Mouse (Mus musculus) testis, adult 2 months (tissue): Measurements from ENCODE around the gene S1pr3. TPM values are rescaled to one million over a fixed set of nuclear protein-coding genes. Genes with fewer than 3 reads are reported as not detected.

Experiments
- H3K27ac ChIP-seq: fragments of 200-500 bp; 2 replicates; pipeline ENCODE4 v1.5.1; 2012; ENCODE audit warnings: low read depth, low read length; ENCODE audit not compliant: control insufficient read depth, insufficient read depth
- H3K27me3 ChIP-seq: fragments of 200-500 bp; 2 replicates; pipeline ENCODE4 v1.6.1; 2012; ENCODE audit warnings: mild to moderate bottlenecking, low read length, moderate library complexity; ENCODE audit not compliant: control insufficient read depth, insufficient read depth
- H3K36me3 ChIP-seq: fragments of 200-500 bp; 2 replicates; pipeline ENCODE4 v1.6.1; 2012; ENCODE audit warnings: mild to moderate bottlenecking, low read length; ENCODE audit not compliant: control insufficient read depth, insufficient read depth
- H3K4me1 ChIP-seq: fragments of 200-500 bp; 2 replicates; pipeline ENCODE4 v1.6.1; 2012; ENCODE audit warnings: low read length; ENCODE audit not compliant: control insufficient read depth, insufficient read depth
- H3K4me3 ChIP-seq: fragments of 200-500 bp; 2 replicates; pipeline ENCODE4 v1.5.1; 2012; ENCODE audit warnings: low read depth, mild to moderate bottlenecking, low read length, moderate library complexity, mixed read lengths; ENCODE audit not compliant: control insufficient read depth
- CTCF ChIP-seq: fragments of 200-500 bp; IDR thresholded peaks from 2 replicates; pipeline ENCODE4 v1.5.1; 2012; ENCODE audit warnings: low read depth, mild to moderate bottlenecking, inconsistent platforms, low read length, moderate library complexity; ENCODE audit not compliant: control insufficient read depth, insufficient read depth, insufficient replicate concordance
- POLR2A ChIP-seq: fragments of 200-500 bp; IDR thresholded peaks from 2 replicates; pipeline ENCODE4 v1.6.1; 2012; ENCODE audit warnings: low read depth, mild to moderate bottlenecking, inconsistent platforms, low read length, moderate library complexity; ENCODE audit not compliant: control insufficient read depth
- polyA plus RNA-seq: library from polyadenylated mRNA; depleted of rRNA; stranded (reverse); fragments of >200 nt; gene quantifications from 2 replicates; pipeline ENCODE4 v1.2.3, GENCODE M21; 2012

S1pr3 gene
- polyA plus RNA-seq, 1 experiment, result 3.1 TPM

DNA sequence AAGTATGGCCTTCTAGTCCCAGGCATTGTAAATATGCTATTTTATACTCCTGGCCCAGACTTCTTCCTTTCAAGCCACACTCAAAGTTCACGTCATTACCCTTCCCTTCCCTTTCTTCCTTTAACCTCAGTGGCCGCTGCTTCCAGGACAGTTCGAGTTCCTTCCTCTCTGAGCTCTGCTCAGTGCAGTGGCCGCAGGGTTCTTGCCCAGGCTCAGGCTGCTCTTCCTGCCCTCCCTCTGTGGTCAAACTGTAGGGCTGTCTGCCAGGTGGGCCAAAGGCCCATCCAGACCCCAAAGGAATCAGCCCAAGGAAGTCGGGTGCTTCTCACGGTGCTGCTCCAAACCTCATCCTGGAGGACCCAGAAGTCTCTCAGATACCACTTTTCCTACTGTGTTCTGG is 9.4 kb downstream of the S1pr3 start:
- no peaks in the 10 kb centered on the region for H3K27me3 ChIP-seq
- peak overlapping the region; percentile 22 for H3K4me3 ChIP-seq
- peaks cover 17% of the 10 kb centered on the region for H3K4me1 ChIP-seq
- no peak for TF ChIP-seq POLR2A
- TF ChIP-seq CTCF, result no peak
- H3K27ac ChIP-seq, result no peak overlapping the region
- no peaks in the 10 kb centered on the region for H3K36me3 ChIP-seq

DNA sequence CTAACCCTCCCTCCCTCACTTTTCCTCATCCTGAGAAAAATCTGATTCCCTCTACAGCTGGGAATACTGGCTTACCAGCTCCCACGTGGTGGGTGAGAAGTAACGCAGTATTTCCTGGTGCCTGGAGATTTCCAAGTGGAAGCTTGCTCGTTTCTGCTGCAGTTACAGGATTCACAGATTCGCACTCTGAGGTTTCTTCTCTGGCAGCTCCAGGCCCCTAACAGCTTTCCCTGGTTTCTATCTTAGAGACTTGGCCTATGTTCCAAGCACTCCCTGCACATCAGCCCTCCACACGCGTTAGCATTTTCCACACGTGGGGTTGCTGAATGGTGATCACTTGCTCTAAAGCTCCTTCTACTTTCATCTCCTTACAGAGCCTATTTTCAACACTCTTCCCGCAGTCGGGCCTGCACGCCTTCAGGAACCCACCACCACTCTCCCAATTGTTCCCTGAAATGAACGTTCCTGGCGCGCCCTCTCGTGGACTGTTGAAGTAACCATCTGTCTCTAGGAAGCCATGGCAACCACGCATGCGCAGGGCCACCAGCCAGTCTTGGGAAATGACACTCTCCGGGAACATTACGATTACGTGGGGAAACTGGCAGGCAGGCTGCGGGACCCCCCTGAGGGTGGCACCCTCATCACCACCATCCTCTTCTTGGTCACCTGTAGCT is 10.0 kb downstream of the S1pr3 start:
- Histone ChIP-seq H3K27ac (no peak overlapping the region), H3K36me3 (no peaks in the 10 kb centered on the region), H3K27me3 (no peaks in the 10 kb centered on the region), H3K4me1 (peaks cover 17% of the 10 kb centered on the region), H3K4me3 (peak overlapping the region; percentile 81)
- TF ChIP-seq POLR2A (peak; percentile 37; the same call in 1 of the 2 replicates), CTCF (peak; percentile 90)

DNA sequence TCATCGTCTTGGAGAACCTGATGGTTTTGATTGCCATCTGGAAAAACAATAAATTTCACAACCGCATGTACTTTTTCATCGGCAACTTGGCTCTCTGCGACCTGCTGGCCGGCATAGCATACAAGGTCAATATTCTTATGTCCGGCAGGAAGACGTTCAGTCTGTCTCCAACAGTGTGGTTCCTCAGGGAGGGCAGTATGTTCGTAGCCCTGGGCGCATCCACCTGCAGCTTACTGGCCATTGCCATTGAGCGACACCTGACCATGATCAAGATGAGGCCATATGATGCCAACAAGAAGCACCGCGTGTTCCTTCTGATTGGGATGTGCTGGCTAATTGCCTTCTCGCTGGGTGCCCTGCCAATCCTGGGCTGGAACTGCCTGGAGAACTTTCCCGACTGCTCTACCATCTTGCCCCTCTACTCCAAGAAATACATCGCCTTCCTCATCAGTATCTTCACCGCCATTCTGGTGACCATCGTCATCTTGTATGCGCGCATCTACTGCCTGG is 10.6 kb downstream of the S1pr3 start:
- Histone ChIP-seq H3K4me1 (peaks cover 17% of the 10 kb centered on the region), H3K36me3 (no peaks in the 10 kb centered on the region), H3K4me3 (peak overlapping the region; percentile 81), H3K27ac (no peak overlapping the region), H3K27me3 (no peaks in the 10 kb centered on the region)
- TF ChIP-seq CTCF (no peak), POLR2A (no peak)

DNA sequence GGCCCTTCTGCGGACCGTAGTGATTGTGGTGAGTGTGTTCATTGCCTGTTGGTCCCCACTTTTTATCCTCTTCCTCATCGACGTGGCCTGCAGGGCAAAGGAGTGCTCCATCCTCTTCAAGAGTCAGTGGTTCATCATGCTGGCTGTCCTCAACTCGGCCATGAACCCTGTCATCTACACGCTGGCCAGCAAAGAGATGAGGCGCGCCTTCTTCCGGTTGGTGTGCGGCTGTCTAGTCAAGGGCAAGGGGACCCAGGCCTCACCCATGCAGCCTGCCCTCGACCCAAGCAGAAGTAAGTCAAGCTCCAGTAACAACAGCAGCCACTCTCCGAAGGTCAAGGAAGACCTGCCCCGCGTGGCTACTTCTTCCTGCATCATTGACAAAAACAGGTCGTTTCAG is 11.1 kb downstream of the S1pr3 start:
- TF ChIP-seq POLR2A (no peak), CTCF (no peak)
- peak overlapping the region; percentile 81 for H3K4me3 ChIP-seq
- peaks cover 17% of the 10 kb centered on the region for H3K4me1 ChIP-seq
- H3K27me3 ChIP-seq, result no peaks in the 10 kb centered on the region
- H3K36me3 ChIP-seq, result no peaks in the 10 kb centered on the region
- no peak overlapping the region for H3K27ac ChIP-seq

DNA sequence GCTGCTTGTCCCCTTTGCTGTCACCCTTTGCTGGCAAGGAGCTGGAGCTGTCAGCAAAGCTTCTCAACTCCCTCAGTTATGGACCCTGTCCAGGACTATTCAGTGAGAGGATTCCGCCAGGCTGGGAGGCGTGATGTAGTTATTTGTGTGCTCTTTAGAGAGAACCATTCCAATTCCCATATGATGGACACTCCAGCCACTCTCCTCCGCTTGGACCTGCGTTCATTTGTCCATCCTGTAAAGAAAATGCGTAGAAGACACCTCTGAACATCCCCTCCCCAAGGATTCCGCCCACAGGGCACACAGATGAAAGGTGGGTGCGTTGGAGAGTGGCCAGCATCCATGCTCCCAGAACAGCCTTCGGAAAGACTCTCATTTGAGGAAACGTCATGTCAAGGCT is 12.4 kb downstream of the S1pr3 start:
- Histone ChIP-seq H3K4me1 (peaks cover 17% of the 10 kb centered on the region), H3K27ac (no peak overlapping the region), H3K4me3 (peak overlapping the region; percentile 12), H3K36me3 (no peaks in the 10 kb centered on the region), H3K27me3 (no peaks in the 10 kb centered on the region)
- no peak for TF ChIP-seq CTCF

DNA sequence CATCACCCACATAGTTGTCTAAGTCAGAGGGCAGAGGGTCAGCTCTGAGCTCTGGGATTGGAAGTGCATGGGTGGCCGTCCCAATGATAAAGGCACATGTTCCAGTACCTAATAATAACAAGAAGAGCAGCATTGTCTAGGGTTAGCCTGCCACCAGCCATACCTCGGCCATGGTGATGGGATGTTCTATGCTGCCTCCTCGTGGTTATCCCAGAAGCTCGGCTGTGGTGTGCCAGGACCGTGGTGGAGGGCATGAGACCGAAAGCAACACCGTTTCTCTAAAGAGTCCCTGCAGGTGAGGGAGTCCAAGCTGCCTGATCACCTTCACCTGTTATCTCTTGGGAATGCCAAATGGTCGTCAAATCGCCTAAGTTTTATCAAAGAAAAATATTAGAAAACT is 15.2 kb downstream of the S1pr3 start:
- TF ChIP-seq POLR2A (no peak), CTCF (no peak)
- H3K4me3 ChIP-seq, result no peak overlapping the region
- H3K27ac ChIP-seq, result no peak overlapping the region
- no peaks in the 10 kb centered on the region for H3K36me3 ChIP-seq
- H3K27me3 ChIP-seq, result no peaks in the 10 kb centered on the region
- peaks cover 10% of the 10 kb centered on the region for H3K4me1 ChIP-seq

DNA sequence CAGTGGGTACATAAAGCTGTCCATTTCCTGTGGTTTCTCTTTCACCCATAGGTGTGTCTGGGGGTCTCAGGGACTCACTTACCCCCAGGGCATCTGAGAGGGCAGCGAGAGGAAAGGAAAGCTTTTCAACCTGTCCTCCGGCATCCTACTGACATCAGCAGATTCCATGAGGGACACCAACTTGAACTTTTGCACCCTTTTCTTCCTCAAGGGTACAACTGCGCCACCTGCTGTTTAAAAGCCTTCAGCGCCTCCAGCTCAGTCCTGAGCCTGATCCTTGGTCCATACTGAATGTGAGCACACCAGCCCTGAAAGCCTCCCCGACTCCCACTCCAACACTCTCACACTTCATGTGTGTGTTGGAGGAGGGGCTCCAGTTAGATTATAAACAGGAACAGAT is 16.2 kb downstream of the S1pr3 start:
- Histone ChIP-seq H3K36me3 (no peaks in the 10 kb centered on the region), H3K27me3 (no peaks in the 10 kb centered on the region), H3K4me3 (no peak overlapping the region), H3K4me1 (0 out of 2 replicates have a peak, but pooled peaks cover 2% of the 10 kb centered on the region), H3K27ac (no peak overlapping the region)
- no peak for TF ChIP-seq POLR2A
- peak; percentile 60; the same call in 1 of the 2 replicates for TF ChIP-seq CTCF
